Mouse (Mus musculus): ENCODE results near the gene Afp. TPM values are rescaled to one million over a fixed set of nuclear protein-coding genes. Genes with fewer than 3 reads are reported as not detected.

The Afp gene
- polyA plus RNA-seq (2012; rRNA removed) (39.3 and 47.5 TPM in 2 replicates), polyA plus RNA-seq (2014; fragmentation: Nextera tagmentation; extraction: Ambion mirVana) (0.58 TPM in 1 of 2 replicates, not detected in the other)

- Histone ChIP-seq H3K36me3 (ENCODE audit: control insufficient read depth, insufficient read depth, low read length) (no peaks in the 10 kb centered on the region), H3K27ac (replicated peaks; ENCODE audit: low read depth, low read length) (no peak within 1 kb of the TSS), H3K27me3 (ENCODE audit: control insufficient read depth, insufficient read depth, low read length) (no peaks in the 10 kb centered on the region), H3K4me3 (replicated peaks; ENCODE audit: low read length) (no peak within 1 kb of the TSS), H3K4me2 (replicated peaks; ENCODE audit: low read depth, low read length, severe bottlenecking) (no peak within 1 kb of the TSS), H3K4me1 (ENCODE audit: control insufficient read depth, insufficient read depth, low read length) (no peaks in the 10 kb centered on the region), H3K9ac (ENCODE audit: low read depth, low read length, severe bottlenecking) (no peak within 1 kb of the TSS), H3K9me3 (ENCODE audit: control insufficient read depth, low read length) (no peaks in the 10 kb centered on the region)
- DNase-seq (ENCODE audit: low spot score) (no peak), ATAC-seq (ENCODE audit: low FRiP score, low read depth) (no peak)
- WGBS = 81% methylated on average over 7 of the region's 7 CpGs
- TF ChIP-seq POLR2A (IDR thresholded peaks at IDR 0.05; ENCODE audit: borderline replicate concordance, extremely low read depth, insufficient read depth, insufficient read length) = no peak
Measured at GRCm38 (mm10) chr5:90490518-90490917, at the start of gene Afp. TSS of gene Afp (plus strand) at chr5:90490737.

- no peaks in the 10 kb centered on the region for H3K36me3 ChIP-seq (ENCODE audit: control insufficient read depth, insufficient read depth, low read length)
- no peak for TF ChIP-seq POLR2A (IDR thresholded peaks at IDR 0.05; ENCODE audit: borderline replicate concordance, extremely low read depth, insufficient read depth, insufficient read length)
- no peak overlapping the region for H3K4me2 ChIP-seq (replicated peaks; ENCODE audit: low read depth, low read length, severe bottlenecking)
- 89% methylated on average over 3 of the region's 3 CpGs for WGBS
- DNase-seq (ENCODE audit: low spot score) (no peak), ATAC-seq (ENCODE audit: low FRiP score, low read depth) (no peak)
- no peaks in the 10 kb centered on the region for H3K9me3 ChIP-seq (ENCODE audit: control insufficient read depth, low read length)
- H3K4me1 ChIP-seq (ENCODE audit: control insufficient read depth, insufficient read depth, low read length) = no peaks in the 10 kb centered on the region
- no peak overlapping the region for H3K4me3 ChIP-seq (replicated peaks; ENCODE audit: low read length)
- H3K27ac ChIP-seq (replicated peaks; ENCODE audit: low read depth, low read length) = no peak overlapping the region
- H3K9ac ChIP-seq (ENCODE audit: low read depth, low read length, severe bottlenecking) = no peak overlapping the region
- H3K27me3 ChIP-seq (ENCODE audit: control insufficient read depth, insufficient read depth, low read length) = no peaks in the 10 kb centered on the region
Measured at GRCm38 (mm10) chr5:90447577-90447976, 43.0 kb upstream of the Afp start.

DNA sequence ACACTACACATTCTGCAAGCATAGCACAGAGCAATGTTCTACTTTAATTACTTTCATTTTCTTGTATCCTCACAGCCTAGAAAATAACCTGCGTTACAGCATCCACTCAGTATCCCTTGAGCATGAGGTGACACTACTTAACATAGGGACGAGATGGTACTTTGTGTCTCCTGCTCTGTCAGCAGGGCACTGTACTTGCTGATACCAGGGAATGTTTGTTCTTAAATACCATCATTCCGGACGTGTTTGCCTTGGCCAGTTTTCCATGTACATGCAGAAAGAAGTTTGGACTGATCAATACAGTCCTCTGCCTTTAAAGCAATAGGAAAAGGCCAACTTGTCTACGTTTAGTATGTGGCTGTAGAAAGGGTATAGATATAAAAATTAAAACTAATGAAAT lies 40.6 kb upstream of the Afp start:
- no peak for TF ChIP-seq POLR2A (IDR thresholded peaks at IDR 0.05; ENCODE audit: borderline replicate concordance, extremely low read depth, insufficient read depth, insufficient read length)
- no peak overlapping the region for H3K9ac ChIP-seq (ENCODE audit: low read depth, low read length, severe bottlenecking)
- no peak for DNase-seq (ENCODE audit: low spot score)
- H3K27ac ChIP-seq (replicated peaks; ENCODE audit: low read depth, low read length) = no peak overlapping the region
- no peaks in the 10 kb centered on the region for H3K9me3 ChIP-seq (ENCODE audit: control insufficient read depth, low read length)
- H3K4me3 ChIP-seq (replicated peaks; ENCODE audit: low read length) = no peak overlapping the region
- ATAC-seq (ENCODE audit: low FRiP score, low read depth) = no peak
- H3K4me2 ChIP-seq (replicated peaks; ENCODE audit: low read depth, low read length, severe bottlenecking) = no peak overlapping the region
- H3K36me3 ChIP-seq (ENCODE audit: control insufficient read depth, insufficient read depth, low read length) = no peaks in the 10 kb centered on the region
- H3K4me1 ChIP-seq (ENCODE audit: control insufficient read depth, insufficient read depth, low read length) = no peaks in the 10 kb centered on the region
- no peaks in the 10 kb centered on the region for H3K27me3 ChIP-seq (ENCODE audit: control insufficient read depth, insufficient read depth, low read length)
- WGBS = 78% methylated on average over 5 of the region's 5 CpGs

DNA sequence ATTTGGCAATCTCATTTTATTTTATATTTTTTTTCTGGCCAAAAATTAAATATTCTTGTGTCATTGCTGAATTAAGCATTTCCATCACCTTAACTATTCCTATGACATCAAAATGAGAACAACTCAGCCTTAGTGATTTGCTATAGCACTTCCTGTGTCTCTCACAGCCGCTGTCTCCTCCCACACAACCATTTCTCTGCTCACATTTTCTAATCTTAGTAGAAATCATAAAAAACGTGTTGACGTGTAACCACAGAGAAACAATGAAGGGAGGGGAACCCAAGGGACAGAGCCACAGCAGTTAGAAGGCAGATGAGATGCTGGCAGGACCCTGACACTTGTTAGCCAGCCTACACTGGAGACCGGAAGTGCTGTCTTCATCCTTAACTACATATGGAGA lies 37.8 kb upstream of the Afp start:
- no peak overlapping the region for H3K27ac ChIP-seq (replicated peaks; ENCODE audit: low read depth, low read length)
- ATAC-seq (ENCODE audit: low FRiP score, low read depth) (no peak), DNase-seq (ENCODE audit: low spot score) (no peak)
- H3K27me3 ChIP-seq (ENCODE audit: control insufficient read depth, insufficient read depth, low read length) = no peaks in the 10 kb centered on the region
- H3K36me3 ChIP-seq (ENCODE audit: control insufficient read depth, insufficient read depth, low read length) = no peaks in the 10 kb centered on the region
- no peak overlapping the region for H3K4me3 ChIP-seq (replicated peaks; ENCODE audit: low read length)
- 69% methylated on average over 4 of the region's 4 CpGs for WGBS
- no peak for TF ChIP-seq POLR2A (IDR thresholded peaks at IDR 0.05; ENCODE audit: borderline replicate concordance, extremely low read depth, insufficient read depth, insufficient read length)
- no peaks in the 10 kb centered on the region for H3K4me1 ChIP-seq (ENCODE audit: control insufficient read depth, insufficient read depth, low read length)
- H3K9ac ChIP-seq (ENCODE audit: low read depth, low read length, severe bottlenecking) = no peak overlapping the region
- no peak overlapping the region for H3K4me2 ChIP-seq (replicated peaks; ENCODE audit: low read depth, low read length, severe bottlenecking)
- H3K9me3 ChIP-seq (ENCODE audit: control insufficient read depth, low read length) = no peaks in the 10 kb centered on the region

- Histone ChIP-seq H3K4me2 (replicated peaks; ENCODE audit: low read depth, low read length, severe bottlenecking) (no peak overlapping the region), H3K9me3 (ENCODE audit: control insufficient read depth, low read length) (no peaks in the 10 kb centered on the region), H3K36me3 (ENCODE audit: control insufficient read depth, insufficient read depth, low read length) (no peaks in the 10 kb centered on the region), H3K27me3 (ENCODE audit: control insufficient read depth, insufficient read depth, low read length) (no peaks in the 10 kb centered on the region), H3K4me3 (replicated peaks; ENCODE audit: low read length) (no peak overlapping the region), H3K4me1 (ENCODE audit: control insufficient read depth, insufficient read depth, low read length) (no peaks in the 10 kb centered on the region), H3K27ac (replicated peaks; ENCODE audit: low read depth, low read length) (no peak overlapping the region), H3K9ac (ENCODE audit: low read depth, low read length, severe bottlenecking) (no peak overlapping the region)
- ATAC-seq (ENCODE audit: low FRiP score, low read depth) = no peak
- no peak for DNase-seq (ENCODE audit: low spot score)
- TF ChIP-seq POLR2A (IDR thresholded peaks at IDR 0.05; ENCODE audit: borderline replicate concordance, extremely low read depth, insufficient read depth, insufficient read length) = no peak
- WGBS = 82% methylated on average over 1 of the region's 1 CpGs
Measured at GRCm38 (mm10) chr5:90457241-90457640, 33.3 kb upstream of the Afp start.

DNA sequence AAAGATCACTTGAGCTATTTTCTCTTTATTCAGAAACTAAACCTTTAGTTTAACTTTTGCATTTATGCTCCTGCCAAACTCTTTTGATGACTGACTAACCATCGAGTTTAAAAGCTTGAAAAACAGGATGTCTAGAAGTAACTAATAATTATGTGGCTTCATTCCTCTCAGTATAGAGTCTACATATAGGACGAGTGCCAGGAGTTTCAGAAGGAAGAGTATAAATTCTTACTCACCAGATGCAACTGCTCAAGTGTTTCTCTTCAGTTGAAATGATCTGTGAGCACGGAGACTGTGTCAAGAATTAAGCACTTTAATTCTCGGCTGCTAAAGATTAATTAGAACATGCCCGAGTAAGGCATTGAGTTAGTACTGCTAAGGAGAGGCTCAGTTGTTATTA lies 31.8 kb upstream of the Afp start:
- Histone ChIP-seq H3K27ac (replicated peaks; ENCODE audit: low read depth, low read length) (no peak overlapping the region), H3K27me3 (ENCODE audit: control insufficient read depth, insufficient read depth, low read length) (no peaks in the 10 kb centered on the region), H3K9ac (ENCODE audit: low read depth, low read length, severe bottlenecking) (no peak overlapping the region), H3K36me3 (ENCODE audit: control insufficient read depth, insufficient read depth, low read length) (no peaks in the 10 kb centered on the region), H3K4me1 (ENCODE audit: control insufficient read depth, insufficient read depth, low read length) (no peaks in the 10 kb centered on the region), H3K4me3 (replicated peaks; ENCODE audit: low read length) (no peak overlapping the region), H3K4me2 (replicated peaks; ENCODE audit: low read depth, low read length, severe bottlenecking) (no peak overlapping the region), H3K9me3 (ENCODE audit: control insufficient read depth, low read length) (no peaks in the 10 kb centered on the region)
- ATAC-seq (ENCODE audit: low FRiP score, low read depth) = no peak
- DNase-seq (ENCODE audit: low spot score) = no peak
- 58% methylated on average over 5 of the region's 5 CpGs for WGBS
- TF ChIP-seq POLR2A (IDR thresholded peaks at IDR 0.05; ENCODE audit: borderline replicate concordance, extremely low read depth, insufficient read depth, insufficient read length) = no peak
